Mouse (Mus musculus): ENCODE measurements around the gene Gm21677. TPM values are rescaled to one million over a fixed set of nuclear protein-coding genes. Genes with fewer than 3 reads are reported as not detected.
"Not testable (repeated sequence)": the region's sequence is repeated elsewhere in the genome, so short reads cannot be mapped to it uniquely, and the experiment has no call there.

Gene Gm21677
- polyA plus RNA-seq (2015; fragmentation: Nextera tagmentation; extraction: Ambion mirVana): not detected in 2 replicates

- no CpG with 5 or more reads among the region's 9 CpGs for WGBS
- not testable (repeated sequence) for ATAC-seq (ENCODE audit: low read depth); H3K9me3 ChIP-seq
Observed at GRCm38 (mm10) chrY:3306349-3306748, at the start of gene Gm21677. TSS of gene Gm21677 (minus strand) at chrY:3306449.

GRCm38 (mm10) chrY:3345229-3345628 lies 39.0 kb upstream of the Gm21677 start, which contains the start of gene Gm21693:
TSS of gene Gm21693 (minus strand) at chrY:3345329.
- WGBS: no CpG with 5 or more reads among the region's 9 CpGs
- H3K9me3 ChIP-seq; H3K27ac ChIP-seq (replicated peaks); H3K27me3 ChIP-seq; H3K36me3 ChIP-seq; H3K4me3 ChIP-seq; H3K9ac ChIP-seq; ATAC-seq (ENCODE audit: low read depth); H3K4me2 ChIP-seq; H3K4me1 ChIP-seq (replicated peaks): not testable (repeated sequence)

More at GRCm38 (mm10) chrY:3306349-3306748, at the start of gene Gm21677:
- not testable (repeated sequence) for H3K9ac ChIP-seq; H3K36me3 ChIP-seq; H3K4me3 ChIP-seq; H3K27me3 ChIP-seq; H3K4me1 ChIP-seq (replicated peaks); H3K4me2 ChIP-seq; H3K27ac ChIP-seq (replicated peaks)

- H3K9me3 ChIP-seq; H3K4me2 ChIP-seq; H3K27ac ChIP-seq (replicated peaks); H3K9ac ChIP-seq; H3K27me3 ChIP-seq; H3K4me1 ChIP-seq (replicated peaks); H3K36me3 ChIP-seq; H3K4me3 ChIP-seq; ATAC-seq (ENCODE audit: low read depth): not testable (repeated sequence)
- WGBS: no CpG with 5 or more reads among the region's 11 CpGs
Observed at GRCm38 (mm10) chrY:3340661-3341060, 34.4 kb upstream of the Gm21677 start.

Other genes starting within 250 kb of the Gm21677 start
- not detected in 2 replicates for gene Gm21693, start 38.9 kb upstream of the Gm21677 start, polyA plus RNA-seq (2015; fragmentation: Nextera tagmentation; extraction: Ambion mirVana)
- not detected in 2 replicates for gene Gm21704, start 103.7 kb upstream of the Gm21677 start, polyA plus RNA-seq (2015; fragmentation: Nextera tagmentation; extraction: Ambion mirVana)
- gene Gm21708, start 103.7 kb upstream of the Gm21677 start, polyA plus RNA-seq (2015; fragmentation: Nextera tagmentation; extraction: Ambion mirVana): not detected in 2 replicates